Mouse (Mus musculus): ENCODE measurements around the gene Gm28539.
A peak's percentile ranks its signal among the peaks of the same experiment; 100 is the strongest.

Gm28539 gene

GRCm38 (mm10) chr16:18836468-18837208 lies at the start of gene Gm28539, which contains the start of gene 2510002D24Rik:
Gm28539 (plus strand) TSS chr16:18836584.
2510002D24Rik (plus strand) TSS chr16:18836578.
- DNase-seq (ENCODE audit: low spot score in 2 of 2) = peak; percentile 92 to 95

DNA sequence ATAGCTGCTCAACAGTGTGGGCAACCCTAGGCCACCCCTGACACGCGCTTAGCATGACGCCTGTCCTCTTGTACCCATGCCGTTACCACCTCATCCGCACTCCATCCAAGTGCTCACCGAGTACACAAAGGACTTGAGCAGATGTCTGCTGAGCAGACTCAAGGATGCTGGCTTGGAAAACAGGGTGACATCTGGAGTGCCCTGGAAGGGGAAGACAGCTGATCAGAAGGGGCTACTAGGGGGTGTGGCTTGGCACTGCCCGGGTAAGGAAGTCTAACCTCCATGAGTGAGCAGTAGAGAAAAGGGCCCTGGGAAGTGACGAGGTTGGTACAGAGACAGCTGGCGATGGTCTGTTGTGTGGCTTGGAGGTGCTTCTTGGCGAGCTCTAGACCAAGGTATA lies 49.7 kb upstream of the Gm28539 start:
- DNase-seq (ENCODE audit: low spot score in 2 of 2) = no peak

DNA sequence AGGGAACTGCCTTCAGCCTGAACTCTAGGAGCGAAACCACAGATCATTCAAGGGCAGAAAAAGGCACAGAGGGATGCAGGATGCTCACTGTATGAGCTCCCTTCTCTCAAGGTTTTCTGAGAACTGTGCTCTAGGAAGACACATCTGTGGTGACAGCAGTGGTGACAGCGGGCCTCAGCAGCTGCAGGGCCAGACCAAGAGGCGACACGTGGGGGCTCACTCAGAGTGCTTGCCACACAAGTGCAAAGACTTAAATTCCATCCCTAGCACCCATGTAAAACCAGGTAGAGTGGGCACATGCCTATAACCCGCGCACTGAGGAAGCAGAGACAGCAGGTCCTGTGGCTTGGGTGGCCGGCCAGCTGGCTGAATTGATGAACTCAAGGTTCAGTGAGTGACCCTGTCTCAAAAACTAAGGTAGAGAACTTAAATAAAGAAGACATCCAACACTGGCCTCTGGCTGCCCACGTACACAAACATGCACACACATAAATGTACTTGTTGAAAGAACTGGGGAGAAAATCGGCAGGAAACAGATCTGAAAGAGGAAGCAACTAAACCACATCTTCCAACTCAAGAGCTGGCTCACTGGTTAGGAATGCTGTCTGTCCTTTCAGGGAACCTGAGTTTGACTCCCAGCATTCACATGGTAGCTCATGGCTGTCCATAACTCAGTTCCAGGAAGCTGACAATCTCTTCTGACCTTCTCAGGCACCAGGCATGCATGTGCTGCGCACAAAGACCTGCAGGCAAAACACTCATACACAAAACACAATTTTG lies 47.6 kb upstream of the Gm28539 start:
- no peak for DNase-seq (ENCODE audit: low spot score in 2 of 2)

DNA sequence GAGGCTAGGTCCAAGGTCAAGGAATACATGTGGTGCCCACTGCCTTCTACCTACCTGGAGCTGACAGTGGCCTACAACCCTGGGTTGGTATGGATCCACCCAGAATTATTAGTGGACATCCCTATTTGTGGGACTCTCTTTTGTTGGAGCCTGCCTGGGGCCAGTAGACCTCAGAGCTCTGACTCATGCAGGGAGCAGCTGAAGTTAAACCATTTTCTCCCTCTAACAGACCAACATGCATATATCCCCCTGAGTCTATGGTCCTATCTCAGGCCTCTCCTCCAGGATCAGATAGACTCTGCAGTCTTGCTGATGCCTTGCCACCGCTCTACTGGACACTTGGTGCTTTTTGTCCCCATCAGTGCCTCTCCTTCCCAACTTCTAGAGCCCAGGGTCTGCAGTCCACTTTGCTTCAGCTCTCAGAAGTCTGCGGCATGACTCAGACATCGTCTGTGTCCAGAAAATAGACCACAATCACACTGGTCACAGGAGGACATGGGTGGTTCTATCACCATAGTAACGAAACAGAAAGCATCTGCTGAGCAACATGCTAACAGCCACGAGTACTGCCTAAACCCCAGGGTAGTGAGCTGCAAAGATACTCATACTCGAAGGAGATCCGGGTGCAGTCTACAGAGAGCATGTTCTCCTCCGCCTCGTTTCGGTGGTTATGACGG lies 41.0 kb upstream of the Gm28539 start:
- peak; percentile 16 to 46 for DNase-seq (ENCODE audit: low spot score in 2 of 2)

DNA sequence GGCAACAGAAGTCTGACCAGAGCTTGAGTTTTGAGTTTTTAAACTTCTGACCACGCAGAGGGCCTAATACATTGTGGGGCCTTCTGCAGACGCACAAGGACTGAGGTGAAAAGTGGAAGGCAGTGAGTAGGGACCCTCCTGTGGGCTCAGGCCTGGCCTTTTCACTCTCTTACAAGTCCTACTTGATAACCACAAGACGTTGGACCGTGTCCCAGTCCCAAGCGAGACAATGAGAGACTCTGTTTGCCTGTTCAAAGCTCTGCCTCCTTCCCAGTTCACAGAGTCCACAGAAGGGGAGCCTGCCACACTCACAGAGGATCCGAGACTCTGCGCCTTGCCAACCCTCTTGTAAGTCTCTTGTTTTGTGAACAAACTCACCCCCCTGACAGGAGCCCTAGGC lies 39.7 kb upstream of the Gm28539 start:
- no peak for DNase-seq (ENCODE audit: low spot score in 2 of 2)

- DNase-seq (ENCODE audit: low spot score in 2 of 2) = no peak
Measured at GRCm38 (mm10) chr16:18798151-18798550, 38.2 kb upstream of the Gm28539 start.

DNA sequence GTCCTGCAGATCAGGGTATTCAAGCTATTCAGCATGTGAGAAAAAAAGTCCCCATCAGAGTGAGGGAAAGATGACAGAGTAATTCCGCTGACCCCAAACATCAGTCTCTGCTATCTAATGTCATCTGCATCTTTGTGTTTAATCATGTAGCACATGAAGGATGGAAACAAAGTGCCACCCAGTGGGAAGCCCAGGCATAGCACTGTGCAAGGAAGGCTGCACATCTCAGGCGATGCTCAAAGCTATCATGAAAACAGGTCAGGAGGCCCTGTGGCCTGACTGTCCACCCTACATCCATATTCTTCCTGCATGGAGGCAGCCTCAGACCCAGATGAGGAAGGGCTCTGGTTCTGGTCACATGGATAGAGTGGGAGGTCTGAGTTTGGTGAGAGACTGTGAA lies 37.5 kb upstream of the Gm28539 start:
- peak; percentile 56 to 85 for DNase-seq (ENCODE audit: low spot score in 2 of 2)

DNA sequence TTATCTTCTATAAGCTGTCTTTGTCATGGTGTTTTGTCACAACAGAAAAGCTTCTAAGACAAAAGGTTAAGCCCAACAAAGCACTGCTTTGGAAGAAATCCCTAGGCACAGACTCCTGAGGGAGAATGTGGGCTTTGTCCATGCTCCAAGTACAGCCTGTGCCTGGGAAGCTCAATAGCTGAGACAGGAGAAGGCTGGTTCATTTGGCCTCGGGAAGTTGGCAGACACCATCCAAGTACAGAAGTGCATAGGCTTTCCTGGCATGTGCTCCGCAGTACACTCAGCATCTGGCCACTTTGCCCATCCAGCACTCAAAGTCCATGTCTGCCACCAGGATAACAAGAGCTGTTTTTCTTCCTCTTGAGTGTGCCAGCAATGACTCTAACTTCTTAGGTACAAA lies 30.6 kb upstream of the Gm28539 start:
- DNase-seq (ENCODE audit: low spot score in 2 of 2) = no peak

GRCm38 (mm10) chr16:18809001-18809400 lies 27.4 kb upstream of the Gm28539 start:
- no peak for DNase-seq (ENCODE audit: low spot score in 2 of 2)

DNA sequence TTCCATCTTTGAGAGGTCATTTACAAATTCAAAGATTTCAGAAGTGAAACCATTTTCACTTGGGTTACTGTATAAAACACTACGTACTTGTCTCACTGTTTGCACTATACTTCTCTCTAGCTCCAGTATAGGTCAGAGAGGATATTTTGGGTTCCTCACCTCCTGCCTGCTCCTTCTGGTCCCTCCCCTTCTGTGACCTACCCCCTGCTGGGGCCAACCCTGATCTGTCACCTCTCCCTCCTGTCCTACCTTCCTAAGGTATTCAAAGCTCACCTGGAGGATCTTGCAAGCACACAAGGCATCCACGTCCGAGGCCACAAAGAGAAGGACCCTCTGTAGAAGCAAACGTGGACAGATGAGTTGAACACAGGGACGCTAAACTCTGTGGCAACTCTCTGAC lies 25.4 kb upstream of the Gm28539 start:
- DNase-seq (ENCODE audit: low spot score in 2 of 2) = no peak

DNA sequence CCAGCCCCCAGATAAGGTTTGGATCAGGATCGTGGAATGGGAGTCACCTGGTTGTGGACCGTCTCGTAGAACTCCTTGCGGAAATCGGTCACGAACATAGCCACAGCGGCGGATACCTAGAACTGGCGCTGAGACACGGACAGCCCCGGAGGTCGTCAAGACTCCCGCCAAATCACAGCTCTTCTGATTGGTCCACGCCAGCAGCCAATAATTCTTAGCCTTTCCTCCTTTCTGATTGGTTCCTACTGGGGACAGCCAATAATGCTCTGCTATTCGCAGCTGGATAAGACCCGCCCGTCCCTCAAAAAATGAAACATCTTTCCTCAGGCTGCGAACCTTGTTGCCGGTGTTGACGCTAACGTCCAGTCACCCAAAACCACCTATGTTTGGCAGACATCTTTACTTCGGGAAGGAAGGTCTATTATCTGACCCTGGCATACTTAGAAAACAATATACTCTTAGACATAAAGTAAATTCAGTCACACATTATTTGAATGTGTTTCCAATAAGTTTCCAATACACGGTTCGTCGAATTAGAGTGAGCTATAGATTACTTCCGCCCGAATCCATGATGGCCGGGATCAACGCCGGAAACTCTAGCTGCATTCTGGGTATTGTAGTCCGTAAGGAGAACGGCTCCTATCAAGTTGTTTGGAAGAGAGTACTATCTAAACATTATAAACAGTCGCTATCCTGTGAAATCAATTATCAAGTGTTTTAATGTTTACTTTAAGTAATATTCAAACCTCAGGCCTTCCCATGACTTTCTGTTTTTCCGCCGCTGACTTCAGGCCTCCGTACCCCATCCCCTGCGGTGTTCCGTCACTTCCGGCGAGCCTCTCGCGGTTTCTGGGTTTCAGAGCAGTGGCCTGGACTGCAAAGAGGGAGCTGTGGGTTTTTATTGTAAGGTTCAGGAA lies 24.7 kb upstream of the Gm28539 start, which contains the start of the genes Ufd1 and Cdc45:
Gene Ufd1, plus strand, starts transcription at position 312 of the 917 bp plus-strand sequence.
Gene Cdc45, minus strand, starts transcription at position 520 of the 917 bp plus-strand sequence.
- peak; percentile 86 to 93 for DNase-seq (ENCODE audit: low spot score in 2 of 2)

- DNase-seq (ENCODE audit: low spot score in 2 of 2) = no peak
Measured at GRCm38 (mm10) chr16:18812385-18812910, 23.9 kb upstream of the Gm28539 start.

- no peak for DNase-seq (ENCODE audit: low spot score in 2 of 2)
Measured at GRCm38 (mm10) chr16:18822356-18822755, 14.0 kb upstream of the Gm28539 start.

DNA sequence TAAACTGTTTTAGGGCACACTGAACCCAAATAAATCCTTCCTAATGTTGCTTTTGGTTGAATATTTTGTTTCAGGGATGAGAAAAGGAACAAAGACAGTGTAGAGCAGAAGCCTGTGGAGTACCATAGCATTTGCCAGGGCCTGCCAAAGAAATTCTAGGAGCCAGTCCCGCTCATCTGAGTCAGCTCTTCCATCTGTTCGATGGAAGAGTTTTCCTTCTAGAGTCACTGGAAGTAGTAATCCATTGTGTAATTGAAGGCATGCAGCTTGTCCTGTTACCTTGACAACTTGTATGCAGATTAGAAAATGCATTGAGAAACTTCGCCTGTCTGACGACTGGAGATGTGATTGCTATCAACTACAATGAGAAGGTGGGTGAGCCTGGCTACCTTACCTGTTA lies 13.5 kb upstream of the Gm28539 start:
- DNase-seq (ENCODE audit: low spot score in 2 of 2) = peak; percentile 4 to 43

GRCm38 (mm10) chr16:18828630-18829029 lies 7.8 kb upstream of the Gm28539 start:
- DNase-seq (ENCODE audit: low spot score in 2 of 2) = no peak

GRCm38 (mm10) chr16:18829102-18829501 lies 7.3 kb upstream of the Gm28539 start:
- DNase-seq (ENCODE audit: low spot score in 2 of 2) = no peak

GRCm38 (mm10) chr16:18833486-18833885 lies 2.9 kb upstream of the Gm28539 start:
- no peak for DNase-seq (ENCODE audit: low spot score in 2 of 2)

GRCm38 (mm10) chr16:18836073-18836467 lies 314 bp upstream of the Gm28539 start:
- no peak for DNase-seq (ENCODE audit: low spot score in 2 of 2)

DNA sequence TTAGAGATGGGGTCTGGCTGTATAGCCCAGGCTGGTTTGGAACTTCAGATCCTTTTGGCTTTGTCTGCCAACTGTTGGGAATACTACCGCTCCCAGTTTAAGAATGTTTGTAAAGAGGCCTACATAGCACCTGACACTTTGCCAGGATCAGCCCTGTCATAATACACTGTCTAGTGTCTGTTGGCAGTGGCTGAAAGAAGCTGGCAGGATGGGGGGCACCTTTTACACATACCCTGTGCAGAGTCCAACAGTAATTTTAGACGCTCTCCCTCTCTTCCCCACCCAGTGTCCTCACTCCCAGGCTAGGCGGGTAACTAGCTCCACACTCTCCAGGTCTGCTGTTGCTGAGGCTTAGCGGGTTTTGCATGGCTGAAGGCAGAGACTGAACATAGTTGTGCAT lies 2.0 kb downstream of the Gm28539 start:
- DNase-seq (ENCODE audit: low spot score in 2 of 2) = no peak

DNA sequence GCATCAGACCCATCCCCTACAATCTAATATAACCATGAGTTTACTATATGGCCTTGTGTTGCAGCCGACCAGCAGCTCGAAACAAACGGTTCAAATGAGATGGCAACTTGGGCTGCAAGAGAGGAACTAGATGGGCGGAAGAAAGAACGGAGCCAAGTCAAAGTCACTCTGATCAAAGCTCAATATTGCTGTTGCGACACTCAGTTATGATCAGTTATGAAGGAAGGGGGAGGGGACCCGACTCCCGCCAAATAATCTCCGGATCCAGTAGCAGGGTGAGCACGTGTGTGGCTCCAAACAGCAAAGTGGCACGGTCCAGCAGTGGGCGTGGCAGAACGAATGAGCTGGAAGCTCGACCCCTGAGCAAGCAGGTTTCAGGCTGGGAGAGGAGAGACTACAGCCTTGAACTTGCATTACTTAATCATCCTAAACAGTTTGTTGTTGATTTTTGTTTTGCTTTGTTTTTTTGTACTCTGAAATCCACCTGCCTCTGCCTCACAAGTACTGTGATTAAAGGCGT lies 10.0 kb downstream of the Gm28539 start:
- no peak for DNase-seq (ENCODE audit: low spot score in 2 of 2)

Measured in frontal cortex, postnatal 36 days (tissue).